Mouse (Mus musculus) CD4-positive naive resting alpha-beta T cell, adult 57 days (primary cell): ENCODE data around the gene Ralgps2. TPM values are rescaled to one million over a fixed set of nuclear protein-coding genes. Genes with fewer than 3 reads are reported as not detected.

Experiments
- total RNA-seq: library from RNA; stranded (reverse); gene quantifications from one replicate; pipeline ENCODE4 v1.2.4, GENCODE M21; 2023

Ralgps2 gene
- 107 TPM for total RNA-seq

DNA sequence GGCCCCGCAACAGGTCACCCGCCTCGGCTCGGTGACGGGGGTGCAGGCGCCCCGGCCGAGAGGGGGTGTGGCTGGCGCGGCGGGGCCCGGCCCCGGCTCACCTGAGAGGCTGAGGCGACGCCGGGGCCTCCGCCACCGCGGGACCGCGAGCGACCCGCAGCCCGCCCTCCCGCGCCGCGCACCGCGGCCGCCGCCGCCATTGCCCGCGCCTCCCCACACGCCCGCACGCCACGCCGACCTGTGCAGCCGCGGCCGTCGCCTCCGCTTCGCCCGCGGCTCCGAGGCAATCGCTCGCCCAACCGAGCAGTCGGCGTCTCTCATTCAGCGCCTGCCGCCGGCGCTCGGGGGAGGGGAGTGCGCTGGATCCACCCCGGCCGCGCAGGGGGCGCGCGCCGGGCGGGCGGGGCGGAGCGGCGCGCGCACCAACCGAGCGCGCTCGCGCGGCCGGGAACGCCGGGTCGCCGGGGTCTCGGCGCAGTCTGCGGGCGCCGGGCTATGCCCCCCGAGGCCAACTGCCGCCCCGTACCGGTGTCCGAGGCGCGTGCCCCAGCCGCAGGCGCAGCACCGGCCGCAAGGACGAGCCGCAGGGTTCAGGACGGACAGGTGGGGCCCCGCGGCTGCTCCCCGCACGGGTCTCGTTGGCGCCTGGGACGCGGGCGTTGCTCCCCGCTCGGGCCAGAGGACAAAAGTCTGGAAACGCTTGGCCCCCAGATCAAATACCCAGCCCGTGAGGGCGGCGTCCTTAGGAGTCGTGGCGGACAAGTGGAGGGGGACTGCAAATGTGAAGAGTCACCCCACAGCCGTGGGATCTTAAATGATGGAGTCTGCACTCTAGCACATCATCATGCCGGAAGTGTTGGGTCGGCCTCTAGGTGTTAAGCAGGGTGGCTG is at the start of gene Ralgps2:
Ralgps2 (minus strand) TSS at position 376 of the 891 bp plus-strand sequence.

DNA sequence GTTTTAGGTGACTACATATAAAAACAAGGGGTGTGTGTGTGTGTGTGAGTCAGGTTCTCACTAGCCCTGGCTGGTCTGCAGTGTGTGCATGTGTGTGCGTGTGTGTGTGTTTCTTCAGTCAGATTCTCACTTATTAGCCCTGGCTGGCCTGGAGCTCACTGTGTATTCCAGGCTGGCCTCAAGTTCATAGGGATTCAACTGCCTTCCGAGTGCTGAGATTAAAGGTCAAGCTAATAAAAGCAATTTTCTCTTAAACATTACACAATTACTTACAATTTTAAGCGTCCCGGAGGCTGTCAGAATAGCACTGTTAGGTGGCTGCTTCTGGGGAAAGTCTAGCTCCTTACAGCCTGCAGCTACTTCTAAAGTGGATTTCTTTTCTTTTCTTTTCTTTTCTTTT is 101.2 kb downstream of the Ralgps2 start, which contains the start of gene Angptl1:
Angptl1 (plus strand) TSS at position 386 of the 400 bp plus-strand sequence.

Other genes starting within 250 kb of the Ralgps2 start
- gene Fam20b, start 220.5 kb downstream of the Ralgps2 start, total RNA-seq: 15.5 TPM
- not detected for gene Angptl1, start 101.1 kb downstream of the Ralgps2 start, total RNA-seq
- not detected for gene Tex35, start 169.1 kb upstream of the Ralgps2 start, total RNA-seq